Mouse (Mus musculus): Measurements from ENCODE around the gene Nt5c1a.
"Not testable (repeated sequence)": the region's sequence is repeated elsewhere in the genome, so short reads cannot be mapped to it uniquely, and the experiment has no call there.

Gene Nt5c1a

GRCm38 (mm10) chr4:123201186-123202093 is at the start of gene Nt5c1a:
TSS of gene Nt5c1a (plus strand) at chr4:123201504.
- no peak for DNase-seq (ENCODE audit: low spot score)

DNA sequence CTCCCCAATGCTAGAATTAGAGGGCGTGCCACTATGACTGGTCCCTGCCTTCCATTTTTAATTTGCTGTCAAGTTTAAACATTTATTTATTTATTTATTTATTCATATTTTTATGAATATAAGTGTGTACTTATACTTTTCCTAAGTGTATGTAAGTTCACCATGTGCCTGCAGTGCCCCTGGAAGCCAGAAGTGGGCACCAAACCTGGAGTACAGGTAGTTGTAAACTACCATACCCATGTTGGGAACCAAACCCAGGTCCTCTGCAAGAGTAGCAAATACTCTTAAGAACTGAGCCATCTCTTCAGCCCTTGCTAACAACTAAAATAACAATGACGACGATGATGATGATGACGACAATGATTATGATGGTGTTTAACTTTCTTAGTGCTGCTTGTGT is 49.3 kb upstream of the Nt5c1a start:
- no peak for DNase-seq (ENCODE audit: low spot score)

- DNase-seq (ENCODE audit: low spot score): no peak
Measured at GRCm38 (mm10) chr4:123152976-123153375, 48.3 kb upstream of the Nt5c1a start.

GRCm38 (mm10) chr4:123155004-123155403 is 46.3 kb upstream of the Nt5c1a start:
- peak; percentile 21 for DNase-seq (ENCODE audit: low spot score)

GRCm38 (mm10) chr4:123155427-123155826 is 45.9 kb upstream of the Nt5c1a start:
- DNase-seq (ENCODE audit: low spot score): no peak

DNA sequence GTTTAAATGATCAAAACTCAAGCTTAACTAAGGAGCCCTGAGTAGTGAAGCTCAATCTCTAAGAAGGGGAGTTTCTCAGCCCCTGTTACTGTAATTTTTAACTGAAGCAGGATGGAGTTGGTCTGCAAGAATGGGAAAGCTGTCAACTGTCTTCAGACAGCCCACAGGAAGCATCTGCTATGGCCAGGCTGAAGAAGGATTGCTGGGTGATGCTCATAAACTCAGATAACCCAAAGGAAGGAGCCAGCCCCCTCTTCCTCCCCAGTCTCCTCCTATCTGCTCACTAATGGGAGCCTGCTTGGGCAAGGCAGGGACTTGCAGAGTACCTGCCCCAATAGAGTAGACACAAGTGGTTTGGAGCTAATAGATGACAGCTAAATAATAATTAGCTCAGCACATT is 45.5 kb upstream of the Nt5c1a start:
- DNase-seq (ENCODE audit: low spot score): no peak

DNA sequence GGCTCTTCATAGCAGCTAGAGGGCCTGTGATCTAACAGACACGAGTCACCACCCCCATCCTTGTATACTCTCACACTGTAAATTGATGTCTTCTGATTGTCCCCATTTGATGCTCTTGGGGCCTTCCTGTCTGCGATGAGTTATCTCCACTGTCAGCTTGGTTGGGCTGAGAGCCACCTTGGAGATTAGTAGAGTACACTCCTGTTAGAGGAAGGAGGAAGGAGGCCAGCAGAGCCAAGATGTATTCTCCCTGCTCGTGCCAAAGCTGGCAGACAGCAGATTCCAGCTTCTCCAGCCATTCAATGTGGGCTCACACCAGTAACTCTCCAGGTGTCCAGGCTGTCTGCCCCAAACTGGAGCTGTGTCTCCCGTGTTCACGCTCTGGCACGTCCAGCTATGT is 40.7 kb upstream of the Nt5c1a start:
- DNase-seq (ENCODE audit: low spot score): no peak

- not testable (repeated sequence) for DNase-seq (ENCODE audit: low spot score)
Measured at GRCm38 (mm10) chr4:123161251-123161650, 40.1 kb upstream of the Nt5c1a start.

- DNase-seq (ENCODE audit: low spot score): no peak
Measured at GRCm38 (mm10) chr4:123162305-123162917, 38.9 kb upstream of the Nt5c1a start.

DNA sequence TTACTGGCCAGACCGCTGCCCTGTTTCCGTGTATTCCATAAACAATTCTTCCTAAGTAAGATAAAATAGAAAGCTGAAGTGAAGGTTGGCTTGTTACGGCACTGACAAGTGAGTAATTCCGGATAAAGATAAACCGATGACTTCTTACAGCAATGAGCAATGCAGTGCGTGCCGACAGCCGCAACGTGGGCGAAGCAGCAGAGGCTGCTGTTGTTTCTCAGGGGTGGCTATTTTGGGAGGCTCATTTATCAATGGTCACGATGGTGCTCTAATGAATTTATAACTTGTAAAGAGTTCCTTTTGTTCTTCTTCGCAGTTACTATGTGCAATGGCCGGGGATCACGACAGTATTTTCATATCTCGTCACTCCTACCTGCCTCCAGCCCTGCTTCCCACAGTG is 37.1 kb upstream of the Nt5c1a start:
- DNase-seq (ENCODE audit: low spot score): no peak

- no peak for DNase-seq (ENCODE audit: low spot score)
Measured at GRCm38 (mm10) chr4:123171811-123172210, 29.5 kb upstream of the Nt5c1a start.

DNA sequence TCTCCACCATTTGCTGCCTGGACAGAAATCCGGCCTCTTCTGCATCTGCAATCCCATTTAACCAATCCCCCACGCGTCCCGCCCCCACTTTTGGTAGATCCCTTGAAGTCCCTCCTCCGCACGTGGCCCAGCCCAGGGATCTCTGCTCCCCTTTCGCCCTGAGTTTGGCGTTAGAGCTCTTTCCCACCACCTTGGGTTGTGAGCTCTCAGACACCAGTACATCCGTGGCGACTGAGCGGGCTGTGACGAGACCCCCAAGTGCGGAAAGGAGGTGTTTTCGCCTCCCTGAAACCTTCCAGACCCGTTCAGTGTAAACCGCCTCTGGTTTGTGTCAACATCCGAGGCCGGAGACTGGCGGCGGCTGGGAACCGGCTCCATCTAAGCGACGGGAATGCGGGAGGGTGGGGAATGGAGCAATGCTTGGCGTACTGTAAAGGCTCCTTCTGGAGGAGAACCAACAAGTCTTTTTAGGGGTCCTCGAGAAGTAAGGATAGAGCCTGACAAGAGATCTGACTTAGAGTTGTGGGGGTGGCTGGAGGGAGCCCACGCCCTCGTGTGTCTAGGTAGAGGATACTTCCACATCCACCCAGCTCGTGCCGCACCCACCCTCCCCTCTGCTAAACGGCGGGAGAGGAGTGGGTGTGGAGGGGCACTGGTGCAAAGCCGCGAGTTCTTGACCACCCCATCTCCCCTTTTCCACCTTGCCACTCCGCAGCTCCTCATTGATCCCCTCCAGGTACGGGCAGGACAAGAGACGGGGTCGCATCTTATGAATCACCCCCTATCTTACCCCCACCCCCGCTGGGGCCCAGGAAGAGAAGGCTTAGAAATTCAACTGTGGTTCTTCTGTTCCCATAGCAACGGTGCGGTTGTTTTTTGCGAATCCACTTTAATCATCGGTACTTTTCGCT is 18.7 kb upstream of the Nt5c1a start, which contains the start of gene Hpcal4:
Hpcal4 (plus strand) TSS at position 900 of the 911 bp plus-strand sequence.
- no peak for DNase-seq (ENCODE audit: low spot score)

- DNase-seq (ENCODE audit: low spot score): peak; percentile 40
Measured at GRCm38 (mm10) chr4:123183239-123184056, 17.9 kb upstream of the Nt5c1a start.

DNA sequence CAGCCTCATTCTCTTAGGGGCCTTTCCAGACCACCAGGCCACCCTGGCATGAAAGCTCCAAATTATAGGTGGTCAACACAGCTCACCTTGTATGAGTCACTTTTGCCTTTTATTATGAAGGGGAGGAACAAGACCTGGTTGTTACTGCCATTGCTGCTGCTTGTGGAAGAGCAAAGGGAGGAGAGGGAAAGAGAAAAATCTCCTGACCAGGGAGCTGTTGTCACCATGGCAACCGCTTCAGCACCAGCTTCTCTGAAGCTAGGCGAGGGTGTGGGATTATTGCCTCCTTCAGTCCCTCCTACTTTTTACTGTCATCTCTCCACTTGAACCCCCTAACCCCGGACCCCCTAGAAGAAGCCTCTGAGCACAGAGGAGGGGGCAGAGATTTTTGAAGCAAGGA is 16.5 kb upstream of the Nt5c1a start:
- DNase-seq (ENCODE audit: low spot score): no peak

- no peak for DNase-seq (ENCODE audit: low spot score)
Measured at GRCm38 (mm10) chr4:123192336-123192735, 9.0 kb upstream of the Nt5c1a start.

GRCm38 (mm10) chr4:123193791-123194190 is 7.5 kb upstream of the Nt5c1a start:
- DNase-seq (ENCODE audit: low spot score): no peak

DNA sequence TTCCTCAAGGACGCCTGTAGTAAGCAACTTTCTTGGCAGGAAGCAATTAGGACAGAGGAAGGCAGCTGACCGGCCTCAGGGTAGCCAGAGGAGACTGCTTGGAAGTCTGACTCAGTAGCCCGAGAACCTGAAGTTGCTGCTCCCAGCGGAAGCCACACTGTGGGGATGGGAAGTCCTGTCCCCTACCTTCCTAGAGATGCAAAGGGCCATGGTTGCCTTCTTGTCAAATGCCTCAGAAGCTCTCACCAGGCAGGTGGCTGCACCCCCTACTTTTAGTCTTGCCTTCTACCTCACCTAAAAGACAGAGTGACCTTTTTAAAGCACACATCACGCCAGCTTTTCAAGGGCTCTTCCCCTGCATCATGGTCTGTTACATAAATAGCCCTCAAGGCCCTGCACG is 4.6 kb upstream of the Nt5c1a start:
- DNase-seq (ENCODE audit: low spot score): no peak

- DNase-seq (ENCODE audit: low spot score): peak; percentile 38
Measured at GRCm38 (mm10) chr4:123200771-123201185, 526 bp upstream of the Nt5c1a start.

GRCm38 (mm10) chr4:123202094-123202420 is 753 bp downstream of the Nt5c1a start:
- DNase-seq (ENCODE audit: low spot score): no peak

DNA sequence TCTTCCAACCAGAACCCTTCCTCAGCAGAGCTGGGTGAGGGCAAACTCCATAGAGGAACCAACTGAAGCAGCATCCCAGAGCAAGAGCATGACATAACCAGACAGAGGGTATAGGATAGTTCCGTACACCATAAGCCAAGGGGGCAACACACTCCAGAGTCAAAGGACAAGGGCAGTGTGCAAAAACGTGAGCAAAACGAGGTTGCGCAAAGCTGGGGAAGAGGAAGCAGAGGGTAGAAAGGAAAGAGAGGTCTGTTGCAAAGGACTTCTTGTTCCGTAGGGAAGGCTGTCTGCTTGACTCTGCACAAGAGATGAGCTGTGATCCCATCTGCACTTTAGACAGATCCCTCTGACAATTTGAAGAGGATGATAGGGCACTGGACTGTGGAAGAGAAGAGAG is 6.0 kb downstream of the Nt5c1a start:
- no peak for DNase-seq (ENCODE audit: low spot score)

GRCm38 (mm10) chr4:123210996-123211395 is 9.7 kb downstream of the Nt5c1a start:
- DNase-seq (ENCODE audit: low spot score): no peak

DNA sequence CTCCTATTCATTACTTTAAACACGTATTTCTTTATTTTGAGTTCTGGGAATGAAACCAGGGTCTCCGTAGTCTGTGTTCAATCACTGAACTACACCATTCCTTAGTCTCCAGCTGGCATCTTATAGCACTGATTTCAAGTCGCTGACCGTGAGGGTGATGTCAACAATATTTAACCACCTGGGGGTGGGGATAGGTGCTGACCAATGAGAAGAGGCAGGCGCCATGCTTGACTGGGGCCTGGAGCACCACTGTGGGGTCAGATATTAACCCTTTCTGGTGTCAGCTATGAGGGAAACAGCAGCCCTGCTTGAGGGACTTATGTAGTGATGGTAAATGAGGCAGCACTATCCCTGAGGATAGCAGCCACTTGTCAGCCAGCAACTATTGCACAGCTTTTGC is 10.1 kb downstream of the Nt5c1a start:
- DNase-seq (ENCODE audit: low spot score): no peak
